Mouse (Mus musculus): ENCODE data around the gene Ablim2.

Gene Ablim2

DNA sequence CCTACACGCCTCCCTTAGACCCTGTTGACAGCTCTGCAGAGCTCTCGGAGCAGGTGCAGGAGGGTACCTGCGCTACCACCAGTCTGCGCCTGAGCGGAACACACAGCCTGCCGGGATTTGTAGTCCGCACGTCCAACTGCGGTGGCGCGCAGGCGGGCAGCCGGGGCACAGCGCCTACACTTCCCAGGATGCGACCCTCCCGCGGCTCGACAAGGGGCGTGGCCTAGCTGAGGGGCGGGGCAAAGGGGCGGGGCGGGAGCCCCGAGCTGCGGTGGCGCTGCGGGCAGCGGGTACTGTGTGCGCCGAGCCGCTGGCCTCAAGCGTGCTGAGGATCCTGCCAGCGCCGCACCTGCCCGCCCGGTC lies at the start of gene Ablim2:
Gene Ablim2, plus strand, starts transcription at position 242 of the 363 bp plus-strand sequence.
- DNase-seq (ENCODE audit: low read depth, low spot score) = peak; percentile 97

DNA sequence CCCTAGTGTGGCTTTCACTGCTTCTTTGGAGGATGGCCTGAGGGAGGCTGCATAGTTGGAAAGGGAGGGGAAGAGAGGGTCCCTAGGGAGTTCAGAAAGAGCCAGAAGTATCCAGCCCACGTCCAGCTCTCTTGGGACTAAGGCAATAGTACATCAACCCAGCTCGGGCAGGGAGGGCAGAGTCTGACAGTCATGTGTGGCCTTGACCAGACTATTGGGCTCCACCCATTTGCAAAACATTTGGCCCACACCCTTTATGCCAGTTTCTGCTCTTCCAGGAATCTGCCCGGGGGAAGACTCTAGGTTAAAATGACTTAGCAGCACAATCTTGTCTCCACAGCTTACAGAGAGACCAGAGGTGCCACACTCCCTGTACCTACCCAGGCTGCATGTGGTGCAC lies 47.2 kb upstream of the Ablim2 start:
- DNase-seq (ENCODE audit: low read depth, low spot score) = no peak

DNA sequence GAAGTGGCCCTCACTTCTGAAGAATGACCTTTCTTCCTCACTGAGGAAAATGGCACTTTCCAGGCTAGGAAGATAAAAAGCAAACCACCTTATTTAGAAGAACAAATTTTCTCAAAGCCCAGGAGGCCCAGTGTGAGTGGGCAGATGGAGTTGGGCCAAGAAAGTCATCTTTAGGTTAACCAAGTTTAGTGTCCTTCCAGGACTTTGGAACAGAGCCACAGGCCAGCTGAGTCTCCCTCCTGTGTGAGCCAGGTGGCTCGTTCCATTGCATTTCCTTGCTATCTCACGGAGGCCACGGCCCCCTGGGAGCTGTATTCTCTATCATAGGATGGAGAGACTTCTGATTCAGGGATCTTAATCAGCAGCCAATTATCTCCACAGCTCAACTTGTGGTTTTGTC lies 46.7 kb upstream of the Ablim2 start:
- DNase-seq (ENCODE audit: low read depth, low spot score) = no peak

DNA sequence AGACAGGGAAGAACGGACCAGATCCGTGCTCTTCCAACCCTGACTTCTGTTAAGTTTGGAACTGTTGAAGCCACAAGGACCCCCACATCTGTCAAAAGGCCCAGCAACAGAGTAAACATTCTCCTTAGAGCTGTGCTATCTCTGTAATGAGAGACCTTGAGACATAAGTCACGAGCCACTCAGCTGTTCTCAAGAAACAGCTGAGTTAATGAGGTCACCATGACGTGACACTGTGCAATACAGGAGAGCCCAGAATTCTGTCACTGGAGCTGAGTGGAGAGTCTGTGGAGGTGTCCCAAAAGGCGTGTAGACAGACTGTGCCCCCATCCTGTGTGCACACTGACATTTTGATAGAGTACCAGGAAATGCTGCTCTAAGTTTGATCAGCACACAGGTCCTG lies 45.2 kb upstream of the Ablim2 start:
- DNase-seq (ENCODE audit: low read depth, low spot score) = no peak

DNA sequence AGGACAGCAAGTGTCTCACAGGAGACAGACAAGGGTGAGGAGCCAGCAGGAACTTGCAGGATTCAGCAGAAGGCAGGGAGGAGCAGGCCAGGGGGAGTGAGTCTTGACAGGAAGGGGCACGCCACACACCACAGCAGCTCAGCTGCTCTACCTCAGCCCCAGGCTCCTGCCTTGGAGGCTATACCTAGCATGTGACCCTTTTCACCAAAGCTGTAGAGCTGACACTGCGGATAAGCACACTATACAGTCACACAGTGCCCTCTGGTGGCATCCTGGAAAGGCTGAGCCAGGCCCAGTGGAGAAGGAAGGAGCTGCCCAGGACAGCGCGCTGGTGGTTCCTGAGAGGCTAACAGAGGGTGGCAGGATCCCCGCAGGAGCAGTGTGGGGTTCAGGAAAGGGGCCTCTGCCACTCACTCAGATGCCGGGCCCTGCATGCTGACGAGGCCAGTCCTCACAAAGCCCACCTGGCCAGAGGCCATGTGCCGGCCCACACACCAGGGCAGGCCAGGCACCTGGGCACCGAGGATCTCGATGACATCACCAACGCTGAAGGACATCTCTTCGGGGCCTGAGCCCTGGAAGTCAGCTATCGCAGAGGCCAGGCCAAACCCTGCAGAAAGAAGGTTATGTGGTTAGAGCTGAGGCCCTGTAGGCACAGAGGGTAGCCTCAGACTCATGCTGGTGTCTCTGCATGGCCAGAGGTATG lies 43.9 kb upstream of the Ablim2 start:
- peak; percentile 78 for DNase-seq (ENCODE audit: low read depth, low spot score)

DNA sequence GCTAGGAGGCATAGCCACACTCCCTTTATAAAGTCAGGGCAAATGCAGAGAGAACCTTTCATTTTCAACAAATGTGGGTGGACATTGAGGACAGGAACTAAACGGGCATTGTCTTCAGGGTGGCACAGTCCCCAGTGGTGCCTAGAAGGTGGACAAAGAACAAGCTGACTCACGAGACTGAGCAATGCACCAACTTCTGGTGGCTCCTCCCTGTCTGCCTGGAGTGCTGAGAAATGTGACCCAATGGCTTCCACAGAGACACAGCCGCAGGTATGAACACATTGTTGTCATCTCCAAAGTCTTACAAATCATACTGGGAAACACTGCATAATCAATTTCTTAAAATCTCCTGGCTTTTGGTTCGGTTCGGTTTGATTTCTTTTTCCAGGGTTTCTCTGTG lies 40.2 kb upstream of the Ablim2 start:
- DNase-seq (ENCODE audit: low read depth, low spot score) = no peak

DNA sequence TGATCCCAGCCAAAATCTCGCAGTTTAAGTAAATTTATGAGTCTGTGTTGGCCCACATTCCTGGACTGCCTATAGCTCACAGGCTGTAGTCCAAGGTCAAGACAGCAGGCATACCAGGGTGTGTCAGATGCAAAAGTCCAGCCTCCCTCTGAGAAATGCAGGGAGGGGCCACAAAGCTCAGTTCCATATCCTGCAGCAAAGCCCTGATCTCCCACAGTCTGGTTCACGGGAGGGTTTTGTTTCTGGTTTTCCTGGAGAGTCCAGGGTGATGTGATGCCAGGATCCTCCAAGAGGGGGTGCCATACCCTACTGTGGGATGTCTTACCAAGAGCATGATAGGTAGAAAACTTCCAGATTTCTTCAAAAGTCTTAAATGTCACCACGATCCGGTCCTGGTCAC lies 39.7 kb upstream of the Ablim2 start:
- DNase-seq (ENCODE audit: low read depth, low spot score) = no peak

DNA sequence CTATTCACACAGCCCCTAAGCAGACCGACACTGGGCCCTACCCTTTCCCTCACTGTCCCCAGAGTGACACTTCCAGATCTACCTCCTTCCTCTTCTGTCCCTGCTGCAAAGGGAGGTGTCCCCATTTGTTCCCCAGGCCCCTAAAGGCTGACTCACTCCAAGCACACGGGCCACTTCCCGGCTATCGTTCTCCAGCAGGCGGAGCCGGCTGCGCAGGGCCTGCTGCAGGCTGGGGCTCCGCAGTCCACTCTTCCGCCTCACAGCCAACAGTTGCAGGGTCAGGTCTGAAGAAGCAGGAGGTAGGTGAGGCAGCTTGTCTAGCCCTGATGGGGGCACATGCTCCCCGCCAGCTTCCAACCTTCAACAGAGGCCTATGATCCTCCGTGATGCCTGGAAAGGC lies 38.9 kb upstream of the Ablim2 start:
- no peak for DNase-seq (ENCODE audit: low read depth, low spot score)

DNA sequence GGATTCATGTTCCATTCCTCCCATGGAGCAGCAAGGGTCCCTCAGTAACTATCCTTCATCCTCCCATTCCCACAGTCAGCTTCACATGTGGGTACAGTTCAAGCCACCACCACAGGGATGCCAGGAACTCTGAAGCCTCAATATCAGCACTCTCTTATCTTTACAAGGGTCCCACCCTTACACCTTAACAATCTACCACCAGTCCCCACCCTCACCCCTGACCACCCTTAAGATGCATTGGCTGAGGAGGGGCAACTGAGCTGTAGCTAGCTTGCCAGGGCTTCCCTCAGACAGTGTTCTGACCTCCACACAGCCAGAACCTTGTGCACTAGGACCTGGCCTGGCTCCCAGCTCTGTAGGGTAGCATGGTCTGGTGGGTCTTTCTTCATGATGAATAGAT lies 38.3 kb upstream of the Ablim2 start:
- no peak for DNase-seq (ENCODE audit: low read depth, low spot score)

DNA sequence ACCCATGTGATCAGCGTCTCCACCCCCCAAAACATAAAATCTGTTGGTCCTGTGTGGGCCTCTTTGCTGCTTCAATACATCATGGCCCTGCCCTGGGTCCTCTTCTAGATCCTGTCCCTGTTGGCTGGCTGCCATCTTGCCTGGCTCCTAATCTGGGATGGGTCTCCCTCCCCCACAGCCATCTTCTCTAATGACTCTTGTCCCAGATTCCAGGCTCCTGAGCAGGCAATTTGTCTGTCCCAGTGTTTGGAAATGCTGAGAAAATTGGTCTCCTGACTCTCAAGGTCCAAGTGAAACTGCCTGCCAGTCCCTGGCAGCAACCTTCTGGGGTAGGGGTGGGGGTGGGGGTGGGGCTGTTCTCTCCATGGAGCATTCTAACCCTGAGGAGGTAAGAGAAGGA lies 37.8 kb upstream of the Ablim2 start:
- no peak for DNase-seq (ENCODE audit: low read depth, low spot score)

DNA sequence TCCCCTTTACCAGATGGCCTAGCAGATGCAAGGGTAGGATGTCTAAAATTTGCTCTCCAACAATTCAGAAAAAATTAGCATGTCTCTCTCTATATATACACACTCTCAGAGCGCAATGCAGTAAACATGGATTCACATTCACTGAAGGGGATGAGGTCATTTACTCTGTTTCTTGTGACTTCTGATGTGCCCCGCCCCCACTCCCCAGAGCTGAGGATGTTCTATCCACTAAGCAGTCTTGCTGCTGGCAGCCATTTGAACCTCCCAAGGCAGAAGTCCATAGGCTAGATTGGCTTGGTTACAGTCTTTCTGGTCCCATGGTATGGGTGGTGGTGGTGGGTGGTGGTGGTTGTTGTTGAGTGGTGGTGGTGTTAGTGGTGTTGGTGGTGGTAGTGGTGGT lies 35.7 kb upstream of the Ablim2 start:
- no peak for DNase-seq (ENCODE audit: low read depth, low spot score)

DNA sequence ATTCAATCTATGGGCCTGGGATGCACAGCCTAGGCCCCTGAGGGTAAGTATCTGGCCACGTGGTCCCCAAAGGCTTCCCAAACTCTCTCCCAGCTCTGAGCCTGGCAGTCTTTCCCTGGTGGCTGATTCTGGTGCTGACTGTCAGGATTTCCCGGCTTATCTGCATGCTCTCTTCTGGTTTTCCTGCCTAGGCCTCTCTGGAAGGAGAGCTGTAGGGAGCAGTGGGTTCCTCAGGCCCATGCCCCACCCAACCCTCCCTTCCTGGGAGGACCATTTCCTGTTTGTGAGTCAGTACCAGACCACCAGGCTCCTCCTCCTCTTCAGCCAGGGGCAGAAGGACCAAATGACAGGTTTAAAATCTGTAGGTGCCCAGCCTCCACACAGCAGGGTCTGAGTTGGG lies 35.0 kb upstream of the Ablim2 start:
- no peak for DNase-seq (ENCODE audit: low read depth, low spot score)

DNA sequence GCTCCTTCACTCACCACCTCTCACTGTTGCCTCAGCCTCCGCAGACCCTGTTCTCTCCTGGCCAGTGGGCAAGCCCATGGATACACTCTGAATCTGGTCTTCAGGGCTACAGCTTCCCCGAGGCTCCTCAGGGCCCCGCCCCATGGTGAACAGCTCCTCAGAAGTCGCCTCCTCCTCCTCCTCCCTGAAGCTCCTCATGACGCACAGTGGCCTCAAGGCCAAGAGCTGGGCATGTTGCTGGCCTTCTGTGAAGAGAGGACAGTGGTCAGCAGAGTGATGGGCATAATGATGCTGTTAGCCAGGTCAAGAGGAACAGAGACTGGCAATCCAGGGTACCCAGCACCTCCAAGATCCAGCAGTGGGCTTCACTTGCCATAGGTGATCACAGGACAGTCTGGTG lies 33.8 kb upstream of the Ablim2 start:
- no peak for DNase-seq (ENCODE audit: low read depth, low spot score)

DNA sequence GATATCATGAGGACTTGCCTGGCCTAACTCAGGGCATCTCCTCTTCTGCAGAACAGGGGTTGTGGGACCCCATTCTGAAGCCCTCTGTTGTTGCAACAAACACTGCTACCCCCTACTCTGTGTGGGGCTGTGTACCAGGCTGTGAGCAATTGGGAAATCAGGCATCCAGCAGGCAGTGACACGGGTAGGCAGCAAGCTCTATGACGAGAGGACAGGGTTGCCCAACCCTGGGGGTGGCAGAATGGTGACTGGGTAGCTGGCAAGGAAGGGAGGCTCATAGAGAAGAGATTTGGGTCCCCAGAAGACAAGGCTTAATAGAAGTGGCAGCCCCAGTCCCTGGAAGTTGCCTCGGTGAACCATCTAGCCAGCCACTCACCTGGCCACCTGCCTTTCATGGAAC lies 31.8 kb upstream of the Ablim2 start:
- no peak for DNase-seq (ENCODE audit: low read depth, low spot score)

DNA sequence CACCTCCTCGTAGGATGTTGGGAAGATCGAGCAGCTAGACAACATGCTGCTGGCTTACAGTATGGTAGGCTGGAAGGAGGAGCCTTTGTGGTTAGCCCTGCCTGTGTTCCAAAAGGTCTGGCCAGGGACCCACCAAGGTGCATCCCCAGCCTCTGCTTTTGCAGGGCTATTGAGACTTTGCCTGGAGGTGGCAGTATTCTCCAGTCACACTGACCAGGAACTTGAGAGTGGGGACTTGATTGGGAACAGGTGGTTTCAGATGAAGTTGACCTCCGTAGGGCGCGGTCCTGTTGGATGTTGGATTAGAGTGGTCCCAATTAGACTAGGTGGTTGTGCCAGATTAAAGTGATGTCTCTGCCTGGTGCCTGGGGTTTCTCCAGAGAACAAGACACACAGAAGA lies 30.2 kb upstream of the Ablim2 start:
- no peak for DNase-seq (ENCODE audit: low read depth, low spot score)

DNA sequence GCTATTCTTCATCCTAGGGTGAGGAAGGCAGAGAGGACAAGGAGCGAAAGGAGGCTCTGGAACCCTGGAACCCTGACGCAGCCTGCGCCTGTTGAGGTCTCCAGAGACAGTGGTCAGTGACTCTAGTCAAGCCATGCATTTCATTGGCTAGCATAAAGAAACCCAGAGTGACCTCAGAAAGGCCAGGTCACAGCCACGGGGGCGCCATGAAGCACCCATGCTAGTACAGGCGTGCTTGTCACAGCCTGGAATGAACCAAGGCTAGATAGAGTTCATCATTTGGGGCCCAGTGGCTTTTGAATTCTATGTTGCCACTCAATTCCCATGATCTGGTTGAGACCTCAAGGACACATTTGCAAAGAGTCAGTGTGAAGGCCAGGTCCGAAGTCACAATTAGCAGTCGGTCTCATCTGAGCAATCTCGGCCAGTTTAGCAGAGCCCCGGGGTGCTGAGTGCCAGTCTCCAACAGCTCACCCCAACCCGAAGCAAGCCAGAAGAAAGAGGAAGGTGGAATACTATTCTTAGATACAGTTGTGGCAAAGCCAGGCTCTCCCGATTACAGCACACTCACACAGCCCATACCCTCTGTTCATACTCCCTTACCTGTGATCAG lies 29.2 kb upstream of the Ablim2 start:
- no peak for DNase-seq (ENCODE audit: low read depth, low spot score)

DNA sequence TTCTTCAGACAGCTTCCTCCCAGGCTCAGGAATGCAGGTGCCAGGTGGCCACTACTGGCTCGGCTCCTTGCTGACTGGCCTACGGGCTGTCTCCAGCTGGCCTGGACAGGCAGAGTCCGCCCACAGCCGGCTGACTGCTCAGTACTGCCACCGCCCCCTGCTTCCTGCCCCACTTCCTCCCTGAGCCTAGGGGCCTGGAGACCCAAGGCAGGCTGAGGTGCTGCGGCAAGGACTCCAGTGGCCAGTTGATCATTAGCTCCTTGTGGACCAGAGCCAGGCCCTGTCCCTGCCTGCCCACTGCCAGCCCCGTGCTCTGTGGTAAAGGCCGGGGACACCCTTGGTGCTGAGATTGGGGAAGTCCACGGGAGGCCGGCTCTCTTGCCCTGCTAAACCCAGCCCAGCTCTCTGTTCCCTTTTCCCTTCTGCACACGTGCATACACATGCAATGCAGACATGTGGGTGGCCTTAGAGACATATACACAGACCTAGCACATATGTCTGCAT lies 28.7 kb upstream of the Ablim2 start:
- peak; percentile 58 for DNase-seq (ENCODE audit: low read depth, low spot score)

DNA sequence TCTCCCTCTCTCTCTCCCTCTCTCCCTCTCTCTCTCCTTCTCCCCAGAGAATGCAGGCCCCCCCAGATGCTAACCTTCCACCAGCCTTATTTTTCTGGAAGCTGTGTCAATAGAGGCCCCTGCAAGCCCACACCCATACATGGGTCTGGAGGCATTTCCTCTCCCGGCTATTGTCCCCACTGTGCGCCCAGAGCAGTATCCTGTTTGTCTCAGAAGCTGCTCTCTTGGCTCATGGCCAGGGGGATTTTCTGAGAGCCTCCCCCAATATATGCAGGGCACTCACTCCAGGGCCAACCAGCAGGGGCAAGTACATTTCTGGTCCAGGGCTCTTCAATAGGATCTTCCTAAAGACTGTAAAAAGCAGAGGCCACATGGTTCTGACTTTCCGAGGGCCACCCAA lies 27.8 kb upstream of the Ablim2 start:
- DNase-seq (ENCODE audit: low read depth, low spot score) = peak; percentile 43

DNA sequence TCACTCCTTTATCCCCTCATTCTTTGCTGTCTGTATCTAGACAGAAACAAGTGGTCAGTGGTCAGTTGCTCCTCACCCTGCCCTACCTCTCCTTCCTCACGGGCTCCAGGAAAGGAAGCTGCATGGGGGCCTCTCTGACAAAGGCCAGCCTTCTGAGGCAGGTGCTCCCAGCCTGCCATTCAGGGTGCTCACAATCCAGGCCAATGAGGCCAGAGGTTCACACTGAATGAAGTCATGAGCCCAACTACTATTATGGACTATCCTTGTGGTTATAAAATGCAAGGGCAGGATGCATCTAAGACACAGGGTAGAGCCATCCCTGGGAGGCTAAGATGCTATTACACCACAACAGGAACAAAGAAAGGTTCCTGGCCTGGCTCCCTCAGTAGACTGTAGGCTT lies 27.1 kb upstream of the Ablim2 start:
- DNase-seq (ENCODE audit: low read depth, low spot score) = no peak

DNA sequence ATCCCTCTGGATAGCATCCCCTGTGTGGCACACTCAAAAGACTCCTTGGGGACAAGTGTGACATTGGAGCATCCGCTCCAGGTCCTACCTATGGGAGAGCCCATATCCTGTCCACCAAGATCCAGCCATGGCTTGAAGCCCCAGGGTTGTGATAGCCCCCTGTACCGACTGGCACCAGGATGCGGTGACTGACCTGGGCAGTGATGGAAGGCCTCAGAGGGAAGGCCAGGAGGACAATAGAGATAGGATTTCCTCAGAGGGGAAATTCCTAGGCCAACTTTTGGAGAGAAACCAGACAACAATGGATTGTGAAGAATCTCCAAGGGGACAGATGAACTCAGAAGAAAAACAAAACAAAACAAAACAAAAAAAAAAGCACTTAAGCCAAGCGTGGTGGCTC lies 26.7 kb upstream of the Ablim2 start:
- DNase-seq (ENCODE audit: low read depth, low spot score) = no peak

DNA sequence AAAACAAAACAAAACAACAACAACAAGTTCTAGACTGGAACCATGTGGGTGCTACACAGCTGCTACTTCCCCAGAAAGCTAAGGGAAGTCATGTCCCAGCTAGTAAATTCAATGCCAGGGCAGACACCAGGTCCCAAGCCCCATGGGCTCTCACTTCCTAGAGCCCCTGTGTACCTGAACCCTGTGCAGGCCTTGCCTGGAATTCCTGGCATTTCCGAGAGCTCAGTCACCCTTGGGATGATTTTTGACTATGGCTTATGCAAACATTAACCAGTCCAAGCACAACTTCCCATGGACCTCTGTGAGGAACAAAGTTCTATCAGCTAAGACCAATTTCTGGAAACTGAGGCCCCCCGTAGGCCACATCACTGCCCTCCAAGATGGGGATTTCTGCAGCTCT lies 24.2 kb upstream of the Ablim2 start:
- DNase-seq (ENCODE audit: low read depth, low spot score) = no peak

DNA sequence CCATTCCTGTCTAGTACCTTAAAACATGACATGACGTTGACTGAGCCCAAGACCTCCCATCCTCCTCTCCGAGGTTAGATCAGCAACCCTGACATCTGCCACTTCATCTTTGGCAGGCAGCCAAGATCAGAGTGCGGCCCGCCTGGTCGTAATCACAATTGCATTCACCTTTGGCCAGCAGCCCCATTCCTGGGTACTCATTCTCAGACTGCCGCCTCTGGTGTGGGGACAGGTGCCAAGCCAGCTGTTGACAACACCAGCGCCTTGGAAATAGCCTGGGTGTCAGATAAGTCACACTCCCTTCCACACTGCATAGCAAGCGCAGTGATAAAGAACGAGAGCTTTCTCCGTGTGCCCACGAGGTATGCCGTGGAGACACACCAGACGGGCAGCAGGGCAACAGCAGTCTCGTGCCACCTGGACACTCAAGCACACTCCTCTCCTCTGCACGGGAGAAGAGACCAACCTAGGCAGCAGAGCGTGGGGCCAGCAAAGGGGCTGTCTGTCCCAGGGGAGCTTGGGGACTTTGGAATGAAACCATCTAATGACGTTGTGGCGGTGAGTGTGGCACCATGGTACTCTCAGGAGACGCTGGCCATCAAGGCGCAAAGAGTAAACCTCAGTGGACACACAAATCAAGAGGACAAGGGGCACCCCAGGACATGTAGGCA lies 20.3 kb upstream of the Ablim2 start:
- DNase-seq (ENCODE audit: low read depth, low spot score) = no peak

DNA sequence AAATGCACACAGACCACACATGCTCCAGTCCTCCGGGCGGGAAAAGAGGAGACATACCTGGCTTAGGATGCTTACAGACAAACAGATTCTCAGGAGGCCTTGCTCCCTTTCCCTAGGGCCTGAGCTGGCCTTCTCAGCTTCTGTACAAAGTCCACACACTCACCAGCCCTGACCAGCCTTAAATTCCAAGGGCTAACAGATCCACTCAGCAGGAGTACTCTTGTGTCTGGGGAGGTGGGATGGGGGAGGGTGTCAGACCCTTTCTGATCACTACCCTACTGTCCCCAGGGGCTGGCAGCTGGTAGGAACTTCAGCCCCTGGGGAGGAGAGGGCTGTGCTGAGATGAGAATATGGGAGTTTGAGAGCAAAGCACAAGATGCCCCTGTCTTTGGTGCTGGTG lies 18.7 kb upstream of the Ablim2 start:
- DNase-seq (ENCODE audit: low read depth, low spot score) = no peak

Data from skeletal muscle tissue, adult 2 months (tissue).